Mouse (Mus musculus): ENCODE results near the gene Gnas.

Gene Gnas

GRCm38 (mm10) chr2:174287921-174288320 is 3.8 kb downstream of the Gnas start:
- in situ Hi-C loops (cut with MboI; ENCODE audit: low pct_unique_long_range_greater_than_20kb in 1 of 2, low sequenced_read_pairs in 2 of 2, unreplicated experiment in 1 of 2): loop anchor here (10.0 to 25.0 kb wide), 2 partner anchors 183 to 701 kb away; partner anchors contain the start of gene Ankrd60 (in 1 of the 2)

GRCm38 (mm10) chr2:174288673-174289430 is 4.7 kb downstream of the Gnas start:
- in situ Hi-C loops (cut with MboI; ENCODE audit: low pct_unique_long_range_greater_than_20kb in 1 of 2, low sequenced_read_pairs in 2 of 2, unreplicated experiment in 1 of 2): loop anchor here (10.0 to 25.0 kb wide), 2 partner anchors 184 to 702 kb away; partner anchors contain the start of gene Ankrd60 (in 1 of the 2)

GRCm38 (mm10) chr2:174291029-174291661 is 7.0 kb downstream of the Gnas start:
- in situ Hi-C loops (cut with MboI; ENCODE audit: low pct_unique_long_range_greater_than_20kb in 1 of 2, low sequenced_read_pairs in 2 of 2, unreplicated experiment in 1 of 2): loop anchor here in 1 of 2 experiments (25.0 kb wide), 1 partner anchor 704 kb away; the partner anchor contains the start of gene Ankrd60

- in situ Hi-C loops (cut with MboI; ENCODE audit: low pct_unique_long_range_greater_than_20kb in 1 of 2, low sequenced_read_pairs in 2 of 2, unreplicated experiment in 1 of 2): loop anchor here in 1 of 2 experiments (25.0 kb wide), 1 partner anchor 704 kb away; the partner anchor contains the start of gene Ankrd60
Observed at GRCm38 (mm10) chr2:174291662-174292030, 7.5 kb downstream of the Gnas start.

- in situ Hi-C loops (cut with MboI; ENCODE audit: low pct_unique_long_range_greater_than_20kb in 1 of 2, low sequenced_read_pairs in 2 of 2, unreplicated experiment in 1 of 2): loop anchor here in 1 of 2 experiments (25.0 kb wide), 1 partner anchor 707 kb away; the partner anchor contains the start of gene Ankrd60
Observed at GRCm38 (mm10) chr2:174294457-174294856, 10.3 kb downstream of the Gnas start.

- in situ Hi-C loops (cut with MboI; ENCODE audit: low pct_unique_long_range_greater_than_20kb in 1 of 2, low sequenced_read_pairs in 2 of 2, unreplicated experiment in 1 of 2): loop anchor here in 1 of 2 experiments (25.0 kb wide), 1 partner anchor 708 kb away; the partner anchor contains the start of gene Ankrd60
Observed at GRCm38 (mm10) chr2:174295175-174295899, 11.2 kb downstream of the Gnas start.

- in situ Hi-C loops (cut with MboI; ENCODE audit: low pct_unique_long_range_greater_than_20kb in 1 of 2, low sequenced_read_pairs in 2 of 2, unreplicated experiment in 1 of 2): loop anchor here in 1 of 2 experiments (25.0 kb wide), 1 partner anchor 709 kb away; the partner anchor contains the start of gene Ankrd60
Observed at GRCm38 (mm10) chr2:174295900-174296465, 11.9 kb downstream of the Gnas start.

GRCm38 (mm10) chr2:174297086-174297571 is 13.0 kb downstream of the Gnas start:
- in situ Hi-C loops (cut with MboI; ENCODE audit: low pct_unique_long_range_greater_than_20kb in 1 of 2, low sequenced_read_pairs in 2 of 2, unreplicated experiment in 1 of 2): loop anchor here in 1 of 2 experiments (25.0 kb wide), 1 partner anchor 710 kb away; the partner anchor contains the start of gene Ankrd60

- in situ Hi-C loops (cut with MboI; ENCODE audit: low pct_unique_long_range_greater_than_20kb in 1 of 2, low sequenced_read_pairs in 2 of 2, unreplicated experiment in 1 of 2): loop anchor here in 1 of 2 experiments (25.0 kb wide), 1 partner anchor 711 kb away; the partner anchor contains the start of gene Ankrd60
Observed at GRCm38 (mm10) chr2:174297851-174298250, 13.7 kb downstream of the Gnas start.

GRCm38 (mm10) chr2:174298471-174298870 is 14.4 kb downstream of the Gnas start:
- in situ Hi-C loops (cut with MboI; ENCODE audit: low pct_unique_long_range_greater_than_20kb in 1 of 2, low sequenced_read_pairs in 2 of 2, unreplicated experiment in 1 of 2): loop anchor here in 1 of 2 experiments (25.0 kb wide), 1 partner anchor 711 kb away; the partner anchor contains the start of gene Ankrd60

- in situ Hi-C loops (cut with MboI; ENCODE audit: low pct_unique_long_range_greater_than_20kb in 1 of 2, low sequenced_read_pairs in 2 of 2, unreplicated experiment in 1 of 2): loop anchor here in 1 of 2 experiments (25.0 kb wide), 1 partner anchor 712 kb away; the partner anchor contains the start of gene Ankrd60
Observed at GRCm38 (mm10) chr2:174299091-174299770, 15.1 kb downstream of the Gnas start.

- in situ Hi-C loops (cut with MboI; ENCODE audit: low pct_unique_long_range_greater_than_20kb in 1 of 2, low sequenced_read_pairs in 2 of 2, unreplicated experiment in 1 of 2): loop anchor here (25.0 kb wide), 2 partner anchors 588 to 712 kb away; partner anchors contain the start of gene Ankrd60 (in 1 of the 2)
Observed at GRCm38 (mm10) chr2:174299771-174300160, 15.6 kb downstream of the Gnas start.

- in situ Hi-C loops (cut with MboI; ENCODE audit: low pct_unique_long_range_greater_than_20kb in 1 of 2, low sequenced_read_pairs in 2 of 2, unreplicated experiment in 1 of 2): loop anchor here (25.0 kb wide), 1 partner anchor 587 kb away; no protein-coding TSS in a partner anchor
Observed at GRCm38 (mm10) chr2:174300186-174300585, 16.1 kb downstream of the Gnas start.

GRCm38 (mm10) chr2:174300666-174301065 is 16.5 kb downstream of the Gnas start:
- in situ Hi-C loops (cut with MboI; ENCODE audit: low pct_unique_long_range_greater_than_20kb in 1 of 2, low sequenced_read_pairs in 2 of 2, unreplicated experiment in 1 of 2): loop anchor here (25.0 kb wide), 1 partner anchor 587 kb away; no protein-coding TSS in a partner anchor

GRCm38 (mm10) chr2:174302526-174302925 is 18.4 kb downstream of the Gnas start:
- in situ Hi-C loops (cut with MboI; ENCODE audit: low pct_unique_long_range_greater_than_20kb in 1 of 2, low sequenced_read_pairs in 2 of 2, unreplicated experiment in 1 of 2): loop anchor here (25.0 kb wide), 1 partner anchor 585 kb away; no protein-coding TSS in a partner anchor

GRCm38 (mm10) chr2:174305646-174306045 is 21.5 kb downstream of the Gnas start:
- in situ Hi-C loops (cut with MboI; ENCODE audit: low pct_unique_long_range_greater_than_20kb in 1 of 2, low sequenced_read_pairs in 2 of 2, unreplicated experiment in 1 of 2): loop anchor here (25.0 kb wide), 1 partner anchor 582 kb away; no protein-coding TSS in a partner anchor

- in situ Hi-C loops (cut with MboI; ENCODE audit: low pct_unique_long_range_greater_than_20kb in 1 of 2, low sequenced_read_pairs in 2 of 2, unreplicated experiment in 1 of 2): loop anchor here (25.0 kb wide), 1 partner anchor 579 kb away; no protein-coding TSS in a partner anchor
Observed at GRCm38 (mm10) chr2:174307903-174308302, 23.8 kb downstream of the Gnas start.

Data from mouse embryonic stem cell (cell line).